Mouse (Mus musculus) liver, postnatal 0 days (tissue): Measurements from ENCODE around the gene Alg6.

Experiments used
- CTCF ChIP-seq: sonication (generic); IDR thresholded peaks from 2 replicates; pipeline ENCODE4 v1.5.1; 2016; ENCODE audit warnings: antibody characterized with exemption, low read depth
- EP300 ChIP-seq: IDR thresholded peaks from 2 replicates; pipeline ENCODE4 v1.6.1; 2016; ENCODE audit warnings: antibody characterized with exemption, low read depth, mild to moderate bottlenecking

GRCm38 (mm10) chr4:99717905-99718304 is 2.4 kb downstream of the Alg6 start:
- TF ChIP-seq EP300 (no peak), CTCF (no peak)
